Mouse (Mus musculus): ENCODE measurements around the gene Robo4. TPM values are rescaled to one million over a fixed set of nuclear protein-coding genes. Genes with fewer than 3 reads are reported as not detected.
A peak's percentile ranks its signal among the peaks of the same experiment; 100 is the strongest.

The Robo4 gene
- polyA plus RNA-seq, 1 experiment from 2014 or later = 6.2 TPM

- Histone ChIP-seq H3K36me3 (no peaks in the 10 kb centered on the region), H3K4me2 (peak overlapping the region; percentile 45), H3K9ac (peak overlapping the region; percentile 38; the same call in 1 of the 2 replicates), H3K27ac (replicated peaks) (no peak overlapping the region), H3K9me3 (no peaks in the 10 kb centered on the region), H3K4me1 (replicated peaks) (peaks cover 17% of the 10 kb centered on the region), H3K4me3 (peak overlapping the region; percentile 18; the same call in 1 of the 2 replicates), H3K27me3 (no peaks in the 10 kb centered on the region)
- peak; percentile 67; the same call in 1 of the 2 replicates for ATAC-seq (ENCODE audit: low read depth)
- 10% methylated on average over 19 of the region's 19 CpGs for WGBS
Measured at GRCm38 (mm10) chr9:37407850-37408502, 6.3 kb downstream of the Robo4 start.

DNA sequence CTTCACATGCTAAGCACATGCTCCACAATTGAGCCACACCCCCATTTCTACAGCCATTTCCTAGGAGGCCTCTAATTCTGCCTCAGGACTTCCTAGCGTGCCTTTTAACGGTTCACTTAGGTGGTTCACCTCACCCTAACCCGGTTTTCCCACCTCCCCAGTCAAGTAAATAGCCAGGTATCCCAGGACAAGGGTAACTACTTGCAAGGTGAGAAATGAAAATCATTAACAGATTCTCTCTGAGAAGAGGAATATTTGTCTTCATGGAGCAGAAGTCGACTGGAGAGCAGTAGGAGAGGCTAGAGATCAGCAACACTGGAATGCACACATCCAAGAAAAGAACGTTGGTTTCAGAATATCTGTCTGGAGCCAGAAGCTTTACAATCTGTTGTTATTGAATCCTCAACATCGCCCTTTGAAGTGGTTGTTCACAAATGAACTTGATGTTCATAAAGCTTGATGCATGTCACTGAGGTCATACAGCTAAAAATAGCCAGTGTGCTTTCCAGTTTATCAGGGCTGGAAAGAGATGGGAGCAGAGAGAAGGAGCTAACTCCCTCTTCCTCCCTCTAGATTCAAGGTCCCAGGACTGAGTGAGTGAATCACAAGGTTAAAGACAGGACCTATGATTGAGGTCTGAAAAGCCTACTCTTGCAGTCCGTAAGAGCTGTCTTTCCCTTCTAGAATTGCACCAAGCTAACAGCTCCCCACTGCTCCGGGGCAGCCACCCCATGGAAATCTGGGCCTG, 8.2 kb downstream of the Robo4 start:
- no peak overlapping the region for H3K4me2 ChIP-seq
- 77% methylated on average over 8 of the region's 8 CpGs for WGBS
- no peak for ATAC-seq (ENCODE audit: low read depth)
- peaks cover 17% of the 10 kb centered on the region for H3K4me1 ChIP-seq (replicated peaks)
- H3K9me3 ChIP-seq = no peaks in the 10 kb centered on the region
- no peak overlapping the region for H3K27ac ChIP-seq (replicated peaks)
- H3K9ac ChIP-seq = no peak overlapping the region
- no peaks in the 10 kb centered on the region for H3K27me3 ChIP-seq
- H3K4me3 ChIP-seq = no peak overlapping the region
- H3K36me3 ChIP-seq = no peaks in the 10 kb centered on the region

DNA sequence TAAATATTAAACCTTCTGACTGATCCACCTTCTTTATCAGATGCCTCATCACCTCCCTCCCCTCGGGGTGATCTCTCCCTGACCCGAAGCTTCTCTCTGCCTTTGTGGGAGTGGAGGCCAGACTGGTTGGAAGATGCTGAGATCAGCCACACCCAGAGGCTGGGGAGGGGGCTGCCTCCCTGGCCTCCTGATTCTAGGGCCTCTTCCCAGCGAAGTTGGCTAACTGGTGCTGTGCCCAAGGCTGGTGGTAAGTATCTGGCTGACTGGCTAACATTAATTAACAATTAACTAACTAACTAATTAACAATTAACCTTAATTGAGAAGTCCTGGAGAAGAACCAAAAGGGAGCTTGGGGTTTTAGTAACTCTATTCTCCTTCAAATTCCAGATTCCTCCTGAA, 11.3 kb downstream of the Robo4 start:
- no peak overlapping the region for H3K27ac ChIP-seq (replicated peaks)
- H3K9me3 ChIP-seq = no peaks in the 10 kb centered on the region
- no peaks in the 10 kb centered on the region for H3K36me3 ChIP-seq
- H3K9ac ChIP-seq = no peak overlapping the region
- 51% methylated on average over 3 of the region's 3 CpGs for WGBS
- no peak overlapping the region for H3K4me3 ChIP-seq
- H3K27me3 ChIP-seq = no peaks in the 10 kb centered on the region
- no peak for ATAC-seq (ENCODE audit: low read depth)
- H3K4me1 ChIP-seq (replicated peaks) = peaks cover 10% of the 10 kb centered on the region
- no peak overlapping the region for H3K4me2 ChIP-seq

DNA sequence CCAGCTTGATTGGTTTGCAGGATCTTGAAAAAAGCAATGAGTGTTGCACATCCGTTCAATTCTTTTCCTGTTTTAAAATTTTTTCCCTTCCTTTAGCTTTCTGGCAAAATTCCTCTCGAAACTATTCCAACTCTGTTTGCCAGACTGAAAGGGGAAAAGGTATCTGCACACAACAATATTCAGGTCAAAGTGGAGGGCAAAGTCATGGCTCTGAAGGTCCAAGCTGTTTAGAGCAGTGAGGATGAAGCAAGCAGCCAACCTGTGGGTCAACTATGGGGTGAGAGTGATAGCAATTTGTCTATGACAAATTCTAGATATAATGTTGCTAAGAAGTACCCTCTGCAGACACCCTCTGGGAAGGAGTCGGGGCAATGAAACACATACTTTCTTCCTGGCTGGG, 13.0 kb downstream of the Robo4 start:
- Histone ChIP-seq H3K9me3 (no peaks in the 10 kb centered on the region), H3K9ac (no peak overlapping the region)

GRCm38 (mm10) chr9:37418791-37419190, 17.1 kb downstream of the Robo4 start:
- ATAC-seq (ENCODE audit: low read depth) = no peak
- Histone ChIP-seq H3K27me3 (peaks cover 10% of the 10 kb centered on the region), H3K36me3 (no peaks in the 10 kb centered on the region), H3K9me3 (no peaks in the 10 kb centered on the region), H3K4me1 (replicated peaks) (peaks cover 11% of the 10 kb centered on the region), H3K27ac (replicated peaks) (no peak overlapping the region), H3K4me3 (no peak overlapping the region), H3K9ac (no peak overlapping the region), H3K4me2 (no peak overlapping the region)
- WGBS = 83% methylated on average over 4 of the region's 4 CpGs

More for the DNA sequence above, 13.0 kb downstream of the Robo4 start:
- no peak for ATAC-seq (ENCODE audit: low read depth)
- Histone ChIP-seq H3K4me3 (no peak overlapping the region), H3K27me3 (0 out of 2 replicates have a peak, but pooled peaks cover 3% of the 10 kb centered on the region), H3K36me3 (no peaks in the 10 kb centered on the region), H3K27ac (replicated peaks) (no peak overlapping the region), H3K4me2 (no peak overlapping the region), H3K4me1 (replicated peaks) (no peaks in the 10 kb centered on the region)
- 86% methylated on average over 3 of the region's 3 CpGs for WGBS

- Histone ChIP-seq H3K9me3 (no peaks in the 10 kb centered on the region), H3K27ac (replicated peaks) (no peak overlapping the region), H3K27me3 (peaks cover 25% of the 10 kb centered on the region), H3K4me2 (peak overlapping the region; percentile 59), H3K36me3 (no peaks in the 10 kb centered on the region), H3K4me3 (peak overlapping the region; percentile 31), H3K4me1 (replicated peaks) (peaks cover 11% of the 10 kb centered on the region), H3K9ac (peak overlapping the region; percentile 60)
- ATAC-seq (ENCODE audit: low read depth) = peak; percentile 87
- WGBS = under 1% methylated on average over 27 of the region's 27 CpGs
Measured at GRCm38 (mm10) chr9:37420676-37421075, 19.0 kb downstream of the Robo4 start.

GRCm38 (mm10) chr9:37421239-37421638, 19.5 kb downstream of the Robo4 start:
- peak; percentile 60; the same call in 1 of the 2 replicates for ATAC-seq (ENCODE audit: low read depth)
- peak overlapping the region; percentile 31; the same call in 1 of the 2 replicates for H3K4me3 ChIP-seq

GRCm38 (mm10) chr9:37429326-37429725, 27.6 kb downstream of the Robo4 start:
- peak overlapping the region; percentile 20 for H3K4me3 ChIP-seq
- H3K9ac ChIP-seq = peak overlapping the region; percentile 31
- 12% methylated on average over 26 of the region's 26 CpGs for WGBS
- H3K27ac ChIP-seq (replicated peaks) = no peak overlapping the region
- H3K4me1 ChIP-seq (replicated peaks) = peaks cover 47% of the 10 kb centered on the region
- no peaks in the 10 kb centered on the region for H3K36me3 ChIP-seq
- peak overlapping the region; percentile 70 for H3K4me2 ChIP-seq
- peaks cover 94% of the 10 kb centered on the region for H3K27me3 ChIP-seq
- ATAC-seq (ENCODE audit: low read depth) = no peak
- no peaks in the 10 kb centered on the region for H3K9me3 ChIP-seq

More at GRCm38 (mm10) chr9:37421239-37421638, 19.5 kb downstream of the Robo4 start:
- Histone ChIP-seq H3K4me1 (replicated peaks) (peaks cover 11% of the 10 kb centered on the region), H3K27me3 (peaks cover 27% of the 10 kb centered on the region), H3K9me3 (no peaks in the 10 kb centered on the region), H3K9ac (0 out of 2 replicates have a peak overlapping the region, but pooled peaks have one; percentile 60), H3K4me2 (peak overlapping the region; percentile 59), H3K27ac (replicated peaks) (no peak overlapping the region), H3K36me3 (no peaks in the 10 kb centered on the region)
- WGBS = 15% methylated on average over 12 of the region's 12 CpGs

GRCm38 (mm10) chr9:37430582-37430981, 28.9 kb downstream of the Robo4 start:
- WGBS = 2% methylated on average over 12 of the region's 12 CpGs
- Histone ChIP-seq H3K4me2 (peak overlapping the region; percentile 70), H3K27ac (replicated peaks) (peak overlapping the region; percentile 43; the same call in 1 of the 2 replicates), H3K36me3 (no peaks in the 10 kb centered on the region), H3K9ac (peak overlapping the region; percentile 34; the same call in 1 of the 2 replicates), H3K27me3 (peaks cover 96% of the 10 kb centered on the region), H3K4me3 (peak overlapping the region; percentile 41), H3K4me1 (replicated peaks) (peaks cover 48% of the 10 kb centered on the region), H3K9me3 (no peaks in the 10 kb centered on the region)
- ATAC-seq (ENCODE audit: low read depth) = peak; percentile 72

GRCm38 (mm10) chr9:37432026-37432666, 30.4 kb downstream of the Robo4 start:
- peak overlapping the region; percentile 70 for H3K4me2 ChIP-seq
- peaks cover 48% of the 10 kb centered on the region for H3K4me1 ChIP-seq (replicated peaks)
- peak; percentile 57; the same call in 1 of the 2 replicates for ATAC-seq (ENCODE audit: low read depth)
- H3K27ac ChIP-seq (replicated peaks) = peak overlapping the region; percentile 49; the same call in 1 of the 2 replicates
- peak overlapping the region; percentile 62; the same call in 1 of the 2 replicates for H3K9ac ChIP-seq
- no peaks in the 10 kb centered on the region for H3K9me3 ChIP-seq
- H3K27me3 ChIP-seq = peaks cover 91% of the 10 kb centered on the region
- H3K4me3 ChIP-seq = peak overlapping the region; percentile 41
- 2% methylated on average over 16 of the region's 17 CpGs for WGBS
- no peaks in the 10 kb centered on the region for H3K36me3 ChIP-seq

DNA sequence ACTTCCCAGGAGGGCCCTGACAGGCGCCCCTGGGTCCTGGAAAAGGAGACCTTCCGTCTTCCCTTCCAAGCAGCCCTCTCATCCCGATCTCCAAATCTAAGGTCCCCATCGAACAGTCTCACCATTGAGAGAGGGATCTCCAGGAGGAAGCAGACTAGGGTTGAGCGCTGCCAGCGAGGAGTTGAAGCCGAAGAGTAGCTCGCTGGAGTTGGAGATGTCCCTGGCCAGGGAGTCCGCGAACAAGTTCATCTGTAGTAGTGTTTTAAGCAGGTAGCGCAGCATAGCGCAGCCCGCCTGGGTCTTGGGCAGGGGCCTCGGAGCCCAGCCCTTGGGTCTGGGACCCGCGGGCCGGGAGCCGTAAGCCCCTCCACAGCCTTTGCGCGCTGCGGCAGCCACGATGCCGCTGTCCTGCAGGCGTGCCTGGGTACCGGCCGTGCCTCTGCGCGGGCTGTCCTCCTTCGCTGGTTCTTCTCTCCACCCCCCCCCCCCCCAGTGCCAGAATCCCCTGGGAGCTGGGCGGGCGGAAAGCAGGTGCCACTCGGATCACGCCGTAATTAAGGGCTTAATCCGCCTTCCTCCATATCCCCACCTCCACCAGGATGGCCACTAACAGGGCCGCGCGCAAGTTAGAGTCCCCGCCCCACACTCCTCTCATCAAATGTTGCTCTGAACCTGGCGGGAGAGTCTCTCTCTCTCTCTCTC, 31.2 kb downstream of the Robo4 start, which contains the start of gene Robo3:
Gene Robo3, minus strand, starts transcription at position 527 of the 702 bp plus-strand sequence.
- Histone ChIP-seq H3K36me3 (no peaks in the 10 kb centered on the region), H3K27me3 (peaks cover 84% of the 10 kb centered on the region), H3K4me1 (replicated peaks) (peaks cover 51% of the 10 kb centered on the region), H3K27ac (replicated peaks) (peak within 1 kb of the TSS; percentile 49; the same call in 1 of the 2 replicates), H3K4me2 (peak within 1 kb of the TSS; percentile 70), H3K4me3 (peak within 1 kb of the TSS; percentile 41), H3K9ac (peak within 1 kb of the TSS; percentile 62), H3K9me3 (no peaks in the 10 kb centered on the region)
- ATAC-seq (ENCODE audit: low read depth) = no peak
- under 1% methylated on average over 38 of the region's 40 CpGs for WGBS

Measured in neural tube, embryonic 13.5 days (tissue).